Mouse (Mus musculus): ENCODE data around the gene Epb41l1.

Epb41l1 gene

GRCm38 (mm10) chr2:156423672-156424071, 3.0 kb downstream of the Epb41l1 start:
- DNase-seq (ENCODE audit: extremely low read depth, low read depth, low spot score) = no peak

GRCm38 (mm10) chr2:156425618-156426017, 4.9 kb downstream of the Epb41l1 start:
- no peak for DNase-seq (ENCODE audit: extremely low read depth, low read depth, low spot score)

GRCm38 (mm10) chr2:156426151-156426550, 5.4 kb downstream of the Epb41l1 start:
- DNase-seq (ENCODE audit: extremely low read depth, low read depth, low spot score) = no peak

- DNase-seq (ENCODE audit: extremely low read depth, low read depth, low spot score) = no peak
These were observed 9.1 kb downstream of the Epb41l1 start for GRCm38 (mm10) chr2:156429836-156430235.

- no peak for DNase-seq (ENCODE audit: extremely low read depth, low read depth, low spot score)
These were observed 9.6 kb downstream of the Epb41l1 start for GRCm38 (mm10) chr2:156430326-156430725.

- DNase-seq (ENCODE audit: extremely low read depth, low read depth, low spot score) = no peak
These were observed 10.7 kb downstream of the Epb41l1 start for GRCm38 (mm10) chr2:156431409-156431808.

- DNase-seq (ENCODE audit: extremely low read depth, low read depth, low spot score) = no peak
These were observed 11.4 kb downstream of the Epb41l1 start for GRCm38 (mm10) chr2:156432086-156432485.

DNA sequence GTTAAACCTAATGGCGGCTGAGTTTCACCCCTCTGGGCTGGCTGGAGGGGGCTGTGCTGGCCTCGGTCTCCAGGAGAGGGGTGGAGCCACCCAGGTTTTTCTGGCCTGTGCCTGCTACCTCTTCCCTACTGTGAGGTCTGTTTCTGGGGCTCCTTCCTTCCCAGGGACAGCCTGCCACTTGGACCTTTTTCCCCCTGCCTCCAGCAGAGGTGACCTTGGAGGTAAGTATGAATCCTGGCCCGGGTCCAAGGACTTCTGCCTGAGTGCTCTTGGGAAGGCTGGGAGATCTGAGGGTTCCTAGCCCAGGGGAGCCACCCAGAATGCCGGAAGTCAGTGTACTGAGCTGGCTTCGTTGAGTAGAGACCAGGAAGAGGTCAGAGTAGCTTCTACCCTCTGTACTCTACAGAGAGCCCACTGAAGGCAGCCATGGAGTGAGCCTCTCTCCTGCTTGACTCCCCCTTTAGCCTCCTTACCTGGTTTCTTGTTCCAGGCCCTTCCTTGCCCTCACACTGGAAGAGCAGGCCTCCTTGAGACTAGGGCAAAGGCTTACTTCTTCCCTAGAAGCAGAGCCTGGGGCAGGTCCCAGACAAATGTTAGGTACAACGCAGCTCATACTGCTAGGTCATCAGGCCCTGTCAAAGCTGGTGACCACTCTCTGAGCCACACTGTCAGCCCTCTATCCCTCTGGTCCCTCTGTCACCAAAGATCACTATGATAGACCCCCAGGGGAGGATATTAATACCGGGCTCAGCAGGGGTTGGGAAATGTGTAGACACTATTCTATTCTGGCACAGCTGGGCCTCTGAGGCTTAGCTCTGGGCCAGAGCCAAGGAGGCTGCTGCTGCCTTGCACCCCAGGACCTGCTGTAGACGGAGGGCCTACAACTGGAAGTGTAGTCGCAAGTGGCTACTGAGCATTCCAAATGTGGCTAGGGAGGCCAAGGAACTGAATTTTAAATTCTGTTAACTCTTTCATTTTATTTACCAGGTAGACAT, 12.5 kb downstream of the Epb41l1 start:
- no peak for DNase-seq (ENCODE audit: extremely low read depth, low read depth, low spot score)

GRCm38 (mm10) chr2:156437637-156438036, 16.9 kb downstream of the Epb41l1 start:
- no peak for DNase-seq (ENCODE audit: extremely low read depth, low read depth, low spot score)

DNA sequence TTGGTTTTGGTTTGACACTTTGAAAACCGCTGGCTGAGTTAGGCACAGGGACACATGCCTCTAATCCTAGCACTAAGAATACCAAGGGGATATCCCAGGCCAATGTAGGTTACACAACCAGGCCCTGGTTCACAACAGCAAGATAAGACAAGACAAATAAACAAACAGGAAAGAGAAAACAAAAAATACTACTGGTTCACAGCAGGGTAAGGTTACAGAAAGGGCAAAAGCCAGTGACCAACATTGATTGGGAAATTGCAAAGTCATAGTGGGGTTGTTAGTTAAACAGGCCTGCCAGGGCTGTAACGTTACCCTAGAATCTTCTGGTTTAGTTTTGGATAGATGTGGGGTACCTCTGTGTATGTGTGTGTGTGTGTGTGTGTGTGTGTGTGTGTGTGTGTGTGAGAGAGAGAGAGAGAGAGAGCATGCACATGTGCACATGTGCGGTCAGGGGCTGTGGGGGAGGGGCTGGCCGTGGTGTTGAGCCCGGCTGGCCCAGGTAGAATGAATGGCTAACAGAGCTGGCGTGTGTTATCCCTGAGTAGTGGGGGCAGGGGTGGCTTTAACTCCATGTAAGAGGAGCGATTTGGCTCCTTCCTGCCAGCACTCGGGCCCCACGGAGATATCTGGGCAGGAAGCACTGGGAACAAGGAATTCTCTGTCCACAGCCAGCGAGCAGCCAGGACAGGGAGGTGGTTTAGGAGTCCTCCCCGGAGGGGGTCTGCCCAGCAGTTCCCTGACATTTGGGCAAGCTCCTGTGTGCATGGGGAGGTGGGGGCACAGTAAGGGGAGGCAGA, 19.2 kb downstream of the Epb41l1 start:
- DNase-seq (ENCODE audit: extremely low read depth, low read depth, low spot score) = no peak

- DNase-seq (ENCODE audit: extremely low read depth, low read depth, low spot score) = no peak
These were observed 21.2 kb downstream of the Epb41l1 start for GRCm38 (mm10) chr2:156441909-156442308.

DNA sequence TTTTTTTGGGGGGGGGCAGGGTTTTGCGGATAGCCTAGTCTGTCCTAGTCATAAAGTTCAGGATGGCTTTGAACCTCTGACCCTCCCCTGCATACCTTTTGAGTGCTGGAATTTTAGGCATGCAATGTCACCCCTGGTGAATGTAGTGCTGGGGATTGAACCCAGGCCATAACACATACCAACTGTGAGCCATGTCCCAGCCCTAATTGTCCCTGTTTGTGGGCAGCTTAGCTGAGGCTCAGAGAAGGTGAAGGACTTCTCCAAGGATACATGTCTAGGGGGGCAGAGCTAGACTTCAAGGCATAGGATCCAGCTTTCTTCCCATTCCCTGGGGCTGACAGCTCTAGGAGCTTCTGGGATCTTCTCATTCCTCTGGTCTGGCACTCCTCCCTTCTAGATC, 22.6 kb downstream of the Epb41l1 start:
- no peak for DNase-seq (ENCODE audit: extremely low read depth, low read depth, low spot score)

GRCm38 (mm10) chr2:156446489-156447035, 25.9 kb downstream of the Epb41l1 start:
- DNase-seq (ENCODE audit: extremely low read depth, low read depth, low spot score) = no peak

DNA sequence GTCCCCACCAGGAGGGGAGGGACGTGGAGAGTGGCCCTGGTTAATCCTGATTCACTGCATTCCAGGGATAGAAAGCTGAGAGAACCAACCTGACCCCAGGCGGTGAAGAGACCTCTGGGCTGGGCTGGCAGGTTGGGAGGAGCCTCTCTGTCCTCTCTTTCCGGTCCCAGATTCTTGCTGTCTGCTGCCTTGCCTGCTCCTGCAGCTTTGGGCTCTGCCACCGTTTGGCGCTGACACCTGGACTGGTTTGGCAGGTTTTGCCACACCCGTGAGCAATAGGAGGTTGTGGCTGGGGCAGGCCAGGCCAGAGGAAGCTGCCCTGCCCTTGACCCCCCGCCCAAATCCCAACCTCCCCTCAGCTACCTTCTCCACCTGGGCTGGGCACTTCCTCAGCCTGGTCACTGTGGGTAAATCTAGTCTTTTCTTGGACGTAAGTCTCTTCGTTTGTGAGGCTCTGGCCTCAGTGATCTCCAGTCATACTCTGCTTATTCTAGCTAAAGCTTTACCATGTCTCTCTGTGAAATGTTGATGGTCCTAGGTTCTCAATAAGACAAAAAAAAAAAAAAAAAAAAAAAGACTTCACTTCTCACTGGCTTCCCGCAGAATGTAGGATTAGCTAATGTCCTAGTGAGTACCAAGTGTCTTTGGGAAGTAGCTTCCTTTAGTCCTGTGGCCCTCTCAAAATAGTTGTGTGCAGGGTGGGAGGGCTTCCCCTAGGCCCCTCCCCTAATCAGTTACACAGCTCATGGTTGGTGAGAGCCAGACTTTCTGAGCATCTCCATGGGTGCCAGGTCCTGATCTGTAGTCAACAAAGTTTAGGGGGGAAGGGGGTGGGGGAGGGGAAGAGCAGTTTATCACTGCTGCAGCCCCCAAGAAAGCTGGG, 26.9 kb downstream of the Epb41l1 start:
- DNase-seq (ENCODE audit: extremely low read depth, low read depth, low spot score) = peak; percentile 56

DNA sequence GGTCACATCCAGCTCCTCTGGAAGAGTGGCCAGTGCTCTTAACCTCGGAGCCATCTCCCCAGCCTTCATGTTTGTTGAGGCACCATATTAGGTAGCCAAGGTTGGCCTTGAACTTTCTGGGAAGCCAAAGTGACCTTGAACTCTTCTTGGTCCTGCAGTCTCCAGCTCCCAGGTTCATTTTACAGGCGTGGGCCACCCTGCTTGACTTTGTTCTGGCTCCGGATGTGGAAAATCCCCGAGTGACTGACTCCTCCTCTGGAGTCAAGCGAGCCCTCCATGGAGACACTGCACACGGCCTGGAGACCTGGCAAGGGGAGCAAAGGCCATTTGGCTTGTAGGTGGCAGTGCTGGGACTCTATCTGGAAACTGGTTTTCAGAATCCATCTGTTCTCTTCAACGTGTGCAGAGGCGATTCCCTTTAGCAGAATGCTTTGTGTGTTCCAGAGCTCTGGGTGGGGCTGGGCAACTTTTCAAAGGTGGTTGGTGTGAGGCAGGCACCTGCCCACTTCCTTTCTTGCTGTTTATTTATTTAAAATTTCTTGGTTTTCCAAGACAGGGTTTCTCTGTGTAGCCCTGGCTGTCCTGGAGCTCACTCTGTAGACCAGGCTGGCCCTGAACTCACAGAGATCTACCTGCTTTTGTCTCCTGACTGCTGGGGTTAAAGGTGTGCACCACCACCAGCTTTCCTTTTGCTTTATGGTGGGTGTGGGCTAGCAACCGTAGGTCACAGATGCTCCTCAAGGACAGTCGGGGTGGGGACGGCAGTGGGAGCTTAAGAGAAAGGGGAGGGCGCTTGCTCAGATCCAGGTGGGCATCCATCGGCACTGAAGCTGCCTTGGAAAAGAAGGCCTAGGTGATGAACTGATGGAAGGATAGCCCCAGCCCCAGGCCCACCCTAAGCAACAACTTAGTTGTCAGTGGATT, 30.8 kb downstream of the Epb41l1 start:
- DNase-seq (ENCODE audit: extremely low read depth, low read depth, low spot score) = no peak

DNA sequence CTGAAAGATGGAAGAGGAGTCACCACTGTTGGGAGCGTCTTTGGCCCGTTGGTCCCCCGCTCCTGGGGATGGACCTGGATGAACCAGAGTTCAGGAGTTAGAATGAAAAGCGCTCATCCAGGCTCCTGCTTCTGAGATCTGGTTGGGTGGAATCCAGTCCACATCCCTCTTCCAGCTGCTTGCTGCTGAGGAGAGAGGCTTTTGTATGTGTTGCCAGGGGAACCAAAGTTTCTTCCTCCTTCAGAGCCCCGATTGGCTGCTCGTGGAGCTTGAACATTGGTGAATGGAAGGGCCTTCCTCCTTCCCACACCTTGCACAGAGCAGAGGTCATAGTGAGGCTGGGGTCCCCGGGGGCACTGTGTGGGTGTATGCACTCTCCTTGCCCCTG, 31.4 kb downstream of the Epb41l1 start:
- DNase-seq (ENCODE audit: extremely low read depth, low read depth, low spot score) = no peak

DNA sequence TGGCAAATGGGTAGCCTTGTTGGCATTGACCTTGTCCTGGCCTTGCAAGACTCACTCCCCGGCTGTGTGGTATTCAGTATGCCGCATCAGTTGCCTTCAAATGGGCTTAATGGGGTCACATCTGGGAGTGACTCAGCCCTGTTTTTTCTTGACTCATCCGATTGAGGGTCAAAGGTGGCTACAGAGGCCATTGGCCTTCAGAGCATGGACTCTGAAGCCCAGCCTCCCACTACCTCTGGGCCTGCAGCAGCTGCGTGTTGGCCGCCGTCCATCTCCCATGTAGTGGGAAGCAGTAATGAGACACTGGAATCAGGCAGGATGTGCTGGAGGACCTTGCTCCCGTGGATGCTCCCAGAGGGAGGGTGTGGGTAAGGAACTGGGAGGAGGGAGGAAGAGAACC, 33.1 kb downstream of the Epb41l1 start:
- no peak for DNase-seq (ENCODE audit: extremely low read depth, low read depth, low spot score)

DNA sequence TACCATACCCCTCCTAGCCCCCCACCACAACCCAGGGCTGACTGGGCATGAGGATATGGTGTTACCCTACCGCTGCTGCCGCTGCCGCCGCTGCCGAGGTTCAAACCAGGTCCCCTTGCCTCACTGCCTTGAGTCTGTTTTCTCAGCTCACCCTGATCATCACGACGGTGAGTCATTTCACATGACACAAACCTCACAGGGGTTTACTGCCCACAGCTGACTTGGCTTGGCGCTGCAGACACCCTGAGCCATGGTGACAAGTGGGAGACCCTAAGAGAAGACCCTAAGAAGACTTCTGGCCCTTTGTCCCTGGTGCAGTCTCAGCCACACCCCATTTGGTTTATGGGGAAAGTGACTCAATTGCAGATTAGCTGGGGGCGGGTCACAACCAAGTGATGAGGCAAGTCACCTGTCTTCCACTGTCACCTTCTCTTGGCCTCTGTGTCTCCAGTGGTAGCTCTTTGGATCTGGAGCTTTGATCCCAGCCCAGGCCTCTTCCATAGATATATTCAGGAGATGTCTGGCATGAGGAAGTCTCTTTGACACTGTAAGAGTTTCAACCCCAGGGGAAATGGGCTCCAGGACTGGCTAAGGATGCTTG, 34.9 kb downstream of the Epb41l1 start:
- DNase-seq (ENCODE audit: extremely low read depth, low read depth, low spot score) = no peak
